Mouse (Mus musculus) testis, adult 2 months (tissue): Measurements from ENCODE around the gene Krtap9-1. TPM values are rescaled to one million over a fixed set of nuclear protein-coding genes. Genes with fewer than 3 reads are reported as not detected.
"Not testable (repeated sequence)": the region's sequence is repeated elsewhere in the genome, so short reads cannot be mapped to it uniquely, and the experiment has no call there.

Source experiments
- H3K27ac ChIP-seq: fragments of 200-500 bp; 2 replicates; pipeline ENCODE4 v1.5.1; 2012; ENCODE audit warnings: low read depth, low read length; ENCODE audit not compliant: control insufficient read depth, insufficient read depth
- H3K27me3 ChIP-seq: fragments of 200-500 bp; 2 replicates; pipeline ENCODE4 v1.6.1; 2012; ENCODE audit warnings: mild to moderate bottlenecking, low read length, moderate library complexity; ENCODE audit not compliant: control insufficient read depth, insufficient read depth
- H3K36me3 ChIP-seq: fragments of 200-500 bp; 2 replicates; pipeline ENCODE4 v1.6.1; 2012; ENCODE audit warnings: mild to moderate bottlenecking, low read length; ENCODE audit not compliant: control insufficient read depth, insufficient read depth
- H3K4me1 ChIP-seq: fragments of 200-500 bp; 2 replicates; pipeline ENCODE4 v1.6.1; 2012; ENCODE audit warnings: low read length; ENCODE audit not compliant: control insufficient read depth, insufficient read depth
- H3K4me3 ChIP-seq: fragments of 200-500 bp; 2 replicates; pipeline ENCODE4 v1.5.1; 2012; ENCODE audit warnings: low read depth, mild to moderate bottlenecking, low read length, moderate library complexity, mixed read lengths; ENCODE audit not compliant: control insufficient read depth
- CTCF ChIP-seq: fragments of 200-500 bp; IDR thresholded peaks from 2 replicates; pipeline ENCODE4 v1.5.1; 2012; ENCODE audit warnings: low read depth, mild to moderate bottlenecking, inconsistent platforms, low read length, moderate library complexity; ENCODE audit not compliant: control insufficient read depth, insufficient read depth, insufficient replicate concordance
- POLR2A ChIP-seq: fragments of 200-500 bp; IDR thresholded peaks from 2 replicates; pipeline ENCODE4 v1.6.1; 2012; ENCODE audit warnings: low read depth, mild to moderate bottlenecking, inconsistent platforms, low read length, moderate library complexity; ENCODE audit not compliant: control insufficient read depth
- polyA plus RNA-seq: library from polyadenylated mRNA; depleted of rRNA; stranded (reverse); fragments of >200 nt; gene quantifications from 2 replicates; pipeline ENCODE4 v1.2.3, GENCODE M21; 2012; rRNA removed

Krtap9-1 gene
- not detected in 2 replicates for polyA plus RNA-seq

DNA sequence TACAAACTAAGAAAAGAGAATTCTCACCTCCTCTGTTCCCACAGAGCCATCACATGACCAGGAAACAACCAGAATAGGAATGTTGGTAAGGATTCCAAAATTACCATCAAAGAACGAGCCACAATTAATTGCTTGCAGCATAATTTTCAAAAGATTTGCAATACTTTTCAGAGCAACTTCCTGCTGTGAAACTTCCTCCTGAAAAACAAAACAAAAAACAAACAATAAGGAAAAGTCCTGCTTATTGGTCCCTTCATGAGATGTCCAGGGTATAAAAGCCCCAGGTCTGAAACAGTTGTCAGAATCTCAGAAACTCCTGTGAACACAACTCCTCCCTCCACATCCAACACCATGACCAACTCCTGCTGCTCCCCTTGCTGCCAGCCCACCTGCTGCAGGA lies at the start of gene Krtap9-1:
TSS of gene Krtap9-1 (plus strand) at position 301 of the 400 bp plus-strand sequence.
- H3K4me3 ChIP-seq, H3K36me3 ChIP-seq, H3K27me3 ChIP-seq, H3K4me1 ChIP-seq, H3K27ac ChIP-seq: not testable (repeated sequence)

DNA sequence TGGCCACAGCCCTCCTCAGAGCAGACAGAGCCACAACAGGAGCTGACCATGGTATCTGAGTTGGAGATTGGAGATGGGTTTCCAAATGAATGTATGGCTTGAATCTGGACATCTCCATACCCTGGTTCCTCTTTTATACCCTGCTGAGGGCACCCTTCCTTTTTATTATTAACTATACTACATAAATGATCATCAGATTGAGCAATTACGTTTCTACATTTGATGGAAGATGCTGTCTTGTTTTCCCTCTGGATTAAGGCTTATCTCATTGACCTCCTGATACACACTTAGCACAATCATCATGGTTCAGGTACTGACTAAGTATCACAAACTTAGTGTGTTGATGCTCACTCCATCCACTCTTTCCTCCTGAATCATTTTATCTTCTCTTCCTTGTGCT lies 35.2 kb upstream of the Krtap9-1 start, which contains the start of gene 2300003K06Rik:
TSS of gene 2300003K06Rik (minus strand) at position 101 of the 400 bp plus-strand sequence.
- Histone ChIP-seq H3K27me3 (no peaks in the 10 kb centered on the region), H3K4me1 (no peaks in the 10 kb centered on the region; the same call in none of the 2 replicates), H3K27ac (no peak within 1 kb of the TSS), H3K4me3 (no peak within 1 kb of the TSS), H3K36me3 (no peaks in the 10 kb centered on the region)
- TF ChIP-seq POLR2A: no peak
- no peak for TF ChIP-seq CTCF

DNA sequence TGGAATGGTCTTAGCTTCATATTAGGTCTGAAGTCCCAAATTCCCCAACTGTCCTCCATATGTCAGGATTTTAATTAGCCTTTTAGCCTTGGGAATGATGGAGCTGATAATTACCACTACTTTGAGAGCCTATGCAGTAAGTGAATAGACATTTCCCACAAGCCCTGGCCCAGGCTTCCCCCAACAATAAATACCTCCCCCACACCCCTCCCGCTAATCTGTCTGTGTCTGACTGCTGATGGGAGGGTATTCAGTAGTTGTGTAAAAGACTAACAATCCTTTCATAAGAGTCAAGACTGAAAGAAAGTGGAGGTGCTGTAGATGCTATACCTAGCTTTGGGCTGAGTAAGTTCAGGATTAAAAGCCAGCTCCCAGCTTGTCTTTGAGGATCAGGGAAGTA lies 31.0 kb upstream of the Krtap9-1 start:
- H3K36me3 ChIP-seq: no peaks in the 10 kb centered on the region
- no peak for TF ChIP-seq CTCF
- TF ChIP-seq POLR2A: no peak
- no peaks in the 10 kb centered on the region for H3K27me3 ChIP-seq
- no peak overlapping the region for H3K27ac ChIP-seq
- H3K4me3 ChIP-seq: no peak overlapping the region
- no peaks in the 10 kb centered on the region; the same call in none of the 2 replicates for H3K4me1 ChIP-seq

DNA sequence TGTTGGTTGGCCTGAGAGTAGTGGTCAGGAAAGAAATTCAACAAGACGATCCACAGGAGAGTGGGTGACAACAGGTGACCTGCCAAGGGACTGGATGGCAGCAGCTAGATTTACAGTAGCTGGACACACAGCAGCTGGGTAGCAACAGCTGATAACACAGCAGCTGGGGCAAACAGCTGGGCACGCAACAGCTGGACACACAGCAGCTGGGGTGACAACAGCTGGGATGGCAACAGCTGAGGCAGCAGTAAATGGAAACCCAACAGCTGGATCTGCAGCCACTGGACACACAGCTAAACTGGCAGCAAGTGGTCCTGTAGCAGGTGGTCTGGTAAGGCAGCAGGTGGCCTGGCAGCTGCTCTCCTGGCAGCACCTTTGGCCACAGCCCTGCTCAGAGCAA lies 26.4 kb upstream of the Krtap9-1 start:
- Histone ChIP-seq H3K27ac (no peak overlapping the region), H3K27me3 (no peaks in the 10 kb centered on the region), H3K4me3 (no peak overlapping the region), H3K36me3 (no peaks in the 10 kb centered on the region), H3K4me1 (no peaks in the 10 kb centered on the region)
- no peak for TF ChIP-seq CTCF
- no peak for TF ChIP-seq POLR2A

- no peak within 1 kb of the TSS for H3K27ac ChIP-seq
- no peak within 1 kb of the TSS for H3K4me3 ChIP-seq
Measured at GRCm38 (mm10) chr11:99851508-99851907, 21.7 kb upstream of the Krtap9-1 start, which contains the start of gene Krtap4-16. Gene Krtap4-16 (minus strand): TSS chr11:99851608.

GRCm38 (mm10) chr11:99854121-99854520 lies 19.1 kb upstream of the Krtap9-1 start:
- H3K4me1 ChIP-seq: no peaks in the 10 kb centered on the region
- H3K4me3 ChIP-seq: no peak overlapping the region
- TF ChIP-seq POLR2A (no peak), CTCF (peak; percentile 46; the same call in 1 of the 2 replicates)
- H3K36me3 ChIP-seq: no peaks in the 10 kb centered on the region
- H3K27ac ChIP-seq: no peak overlapping the region
- no peaks in the 10 kb centered on the region for H3K27me3 ChIP-seq

More at GRCm38 (mm10) chr11:99851508-99851907, 21.7 kb upstream of the Krtap9-1 start, which contains the start of gene Krtap4-16:
- Histone ChIP-seq H3K27me3 (no peaks in the 10 kb centered on the region), H3K36me3 (no peaks in the 10 kb centered on the region), H3K4me1 (no peaks in the 10 kb centered on the region)
- no peak for TF ChIP-seq POLR2A
- TF ChIP-seq CTCF: no peak

DNA sequence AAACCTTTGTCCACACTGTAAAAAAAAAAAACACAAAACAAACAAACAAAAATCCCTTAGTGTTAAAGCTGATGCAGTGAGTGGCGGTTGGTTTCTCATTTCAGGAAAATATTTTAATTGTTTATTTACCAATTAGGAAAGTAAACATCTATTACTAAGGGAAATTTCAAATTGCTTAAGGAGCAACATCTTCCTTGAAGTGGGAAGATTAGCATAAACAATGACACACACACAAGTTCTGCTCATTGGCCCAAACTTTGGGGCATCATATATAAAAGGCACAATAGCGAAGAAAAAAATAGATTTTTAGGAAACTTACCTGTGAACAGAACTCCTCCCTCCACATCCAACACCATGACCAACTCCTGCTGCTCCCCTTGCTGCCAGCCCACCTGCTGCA lies 15.6 kb upstream of the Krtap9-1 start, which contains the start of gene Gm11568:
TSS of gene Gm11568 (plus strand) at position 301 of the 400 bp plus-strand sequence.
- Histone ChIP-seq H3K4me1 (no peaks in the 10 kb centered on the region), H3K4me3 (no peak within 1 kb of the TSS), H3K27ac (no peak within 1 kb of the TSS), H3K36me3 (no peaks in the 10 kb centered on the region), H3K27me3 (no peaks in the 10 kb centered on the region)
- no peak for TF ChIP-seq CTCF
- no peak for TF ChIP-seq POLR2A

DNA sequence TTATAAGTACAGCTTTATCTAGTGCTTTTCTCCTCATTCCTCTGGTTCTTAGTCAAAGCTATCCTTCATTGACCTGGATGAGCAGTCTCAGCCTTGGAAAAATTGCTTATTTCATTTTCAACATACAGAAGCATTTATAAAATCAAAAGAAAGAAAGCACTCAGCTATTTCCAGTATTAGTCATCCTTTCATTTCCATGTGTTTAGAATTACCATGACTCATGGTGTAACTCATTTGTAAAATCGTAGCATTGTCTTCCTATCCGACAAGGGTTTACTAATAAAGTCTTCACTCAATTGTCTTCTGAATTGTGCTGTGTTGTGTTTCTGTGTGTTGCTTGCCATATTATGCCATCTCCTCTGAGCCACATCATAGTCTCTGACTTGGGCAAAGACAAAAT lies 14.4 kb upstream of the Krtap9-1 start:
- Histone ChIP-seq H3K27ac (no peak overlapping the region), H3K27me3 (no peaks in the 10 kb centered on the region), H3K36me3 (no peaks in the 10 kb centered on the region), H3K4me1 (no peaks in the 10 kb centered on the region), H3K4me3 (no peak overlapping the region)
- no peak for TF ChIP-seq CTCF
- TF ChIP-seq POLR2A: no peak

DNA sequence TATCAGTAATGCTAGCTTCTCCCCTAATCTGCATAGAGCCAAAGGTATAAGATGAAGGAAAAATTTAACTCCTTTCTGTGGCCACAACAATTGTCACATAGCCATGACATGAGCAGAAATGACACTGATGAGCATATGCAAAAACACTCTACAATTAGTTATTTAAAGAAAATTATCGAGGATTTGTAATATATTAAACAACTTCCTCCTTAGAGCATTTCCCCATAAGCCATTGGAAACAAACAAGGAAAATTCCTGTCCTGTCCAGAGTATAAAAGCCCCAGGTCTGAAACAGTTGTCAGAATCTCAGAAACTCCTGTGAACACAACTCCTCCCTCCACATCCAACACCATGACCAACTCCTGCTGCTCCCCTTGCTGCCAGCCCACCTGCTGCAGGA lies 9.0 kb upstream of the Krtap9-1 start, which contains the start of gene Gm11559:
TSS of gene Gm11559 (plus strand) at position 301 of the 400 bp plus-strand sequence.
- not testable (repeated sequence) for H3K4me3 ChIP-seq, H3K27me3 ChIP-seq, H3K4me1 ChIP-seq, H3K27ac ChIP-seq, H3K36me3 ChIP-seq

GRCm38 (mm10) chr11:99878887-99879286 lies 5.7 kb downstream of the Krtap9-1 start, which contains the start of gene Gm11567:
Gene Gm11567 (plus strand): TSS chr11:99879187.
- H3K27me3 ChIP-seq, H3K36me3 ChIP-seq, H3K4me1 ChIP-seq, H3K4me3 ChIP-seq, H3K27ac ChIP-seq: not testable (repeated sequence)
